Mouse (Mus musculus): ENCODE results near the gene Veph1.

GRCm38 (mm10) chr3:66131264-66131950 is 165.2 kb downstream of the Veph1 start:
- no peak for TF ChIP-seq FLI1 (IDR thresholded peaks at IDR 0.05; ENCODE audit: low read length)
- TF ChIP-seq GATA1 (IDR thresholded peaks at IDR 0.05; ENCODE audit: borderline replicate concordance, low read length): no peak
